Mouse (Mus musculus): ENCODE measurements around the gene Polr3h. TPM values are rescaled to one million over a fixed set of nuclear protein-coding genes. Genes with fewer than 3 reads are reported as not detected.
"Not testable (repeated sequence)": the region's sequence is repeated elsewhere in the genome, so short reads cannot be mapped to it uniquely, and the experiment has no call there.

Gene Polr3h
- 77.5 and 82.6 TPM in 2 replicates for polyA plus RNA-seq (2015; fragmentation: Nextera tagmentation; extraction: Ambion mirVana)

DNA sequence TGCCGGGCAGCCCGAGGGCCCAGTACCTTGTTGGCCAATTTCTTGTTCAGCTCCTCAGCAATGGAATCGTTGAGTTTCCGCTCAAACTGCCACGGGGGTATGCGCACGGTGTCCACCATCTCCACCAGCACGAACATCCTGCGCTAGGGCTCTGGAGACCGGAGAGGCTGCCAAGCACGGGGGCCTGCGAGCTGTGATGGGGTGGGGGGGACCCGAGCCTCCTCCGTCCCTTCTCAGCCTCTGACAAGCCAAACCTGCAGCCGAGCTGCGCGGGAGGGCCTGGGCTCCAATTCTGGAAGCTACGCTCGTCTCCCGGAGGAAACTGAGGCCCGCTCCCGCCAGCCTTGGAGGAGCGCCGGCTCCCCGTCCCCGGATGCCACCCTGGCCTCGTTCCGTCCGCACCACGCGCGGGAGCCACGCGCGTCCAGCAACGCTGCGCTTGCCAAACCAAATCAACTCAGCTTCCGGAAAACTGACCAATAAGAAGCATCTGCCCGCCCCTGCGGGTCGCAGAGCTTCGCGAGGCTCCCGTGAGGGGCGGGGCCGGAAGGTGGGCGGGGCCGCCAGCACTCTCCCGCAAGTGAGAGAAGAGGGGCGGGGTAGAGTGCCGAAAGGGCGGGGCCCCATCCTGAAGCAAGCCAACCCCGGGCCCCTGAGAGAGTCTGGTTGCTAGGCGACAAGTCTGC is at the start of gene Polr3h:
Gene Polr3h, minus strand, starts transcription at position 481 of the 686 bp plus-strand sequence.
- H3K4me1 ChIP-seq (replicated peaks): peaks cover 53% of the 10 kb centered on the region
- WGBS (ENCODE audit: insufficient replicate concordance): 1% methylated on average over 54 of the region's 54 CpGs
- peaks cover 26% of the 10 kb centered on the region for H3K36me3 ChIP-seq
- peak within 1 kb of the TSS; percentile 86 for H3K9ac ChIP-seq
- H3K9me3 ChIP-seq (replicated peaks): no peaks in the 10 kb centered on the region
- 0 out of 2 replicates have a peak, but pooled peaks cover 2% of the 10 kb centered on the region for H3K27me3 ChIP-seq
- peak; percentile 96 for DNase-seq
- H3K4me3 ChIP-seq (replicated peaks): peak within 1 kb of the TSS; percentile 81
- H3K4me2 ChIP-seq: peak within 1 kb of the TSS; percentile 100
- ATAC-seq (ENCODE audit: low read depth): peak; percentile 90
- H3K27ac ChIP-seq: peak within 1 kb of the TSS; percentile 79

DNA sequence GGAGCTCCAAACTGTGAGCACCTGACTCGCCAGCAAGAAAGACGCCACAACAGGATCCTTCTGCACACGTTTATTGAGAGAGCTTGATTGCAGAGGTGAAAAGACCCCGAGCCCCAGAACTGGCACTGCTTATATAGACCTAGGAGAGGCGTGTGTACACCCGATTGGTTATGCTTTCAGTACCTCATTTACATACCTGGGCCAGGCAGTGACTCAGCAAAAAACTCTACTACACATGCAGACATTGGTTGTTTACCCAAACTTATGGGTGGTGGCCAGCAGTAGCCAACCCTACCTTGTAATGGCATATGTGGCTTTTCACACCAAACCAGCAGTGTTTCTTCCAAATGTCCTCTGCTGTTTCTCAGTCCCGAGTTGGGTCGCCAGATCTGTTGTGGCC is 49.1 kb upstream of the Polr3h start:
- H3K4me1 ChIP-seq (replicated peaks); H3K27me3 ChIP-seq; DNase-seq; H3K27ac ChIP-seq; H3K4me2 ChIP-seq; H3K36me3 ChIP-seq; ATAC-seq (ENCODE audit: low read depth); H3K9ac ChIP-seq; H3K9me3 ChIP-seq (replicated peaks); H3K4me3 ChIP-seq (replicated peaks): not testable (repeated sequence)
- 84% methylated on average over 8 of the region's 8 CpGs for WGBS (ENCODE audit: insufficient replicate concordance)

DNA sequence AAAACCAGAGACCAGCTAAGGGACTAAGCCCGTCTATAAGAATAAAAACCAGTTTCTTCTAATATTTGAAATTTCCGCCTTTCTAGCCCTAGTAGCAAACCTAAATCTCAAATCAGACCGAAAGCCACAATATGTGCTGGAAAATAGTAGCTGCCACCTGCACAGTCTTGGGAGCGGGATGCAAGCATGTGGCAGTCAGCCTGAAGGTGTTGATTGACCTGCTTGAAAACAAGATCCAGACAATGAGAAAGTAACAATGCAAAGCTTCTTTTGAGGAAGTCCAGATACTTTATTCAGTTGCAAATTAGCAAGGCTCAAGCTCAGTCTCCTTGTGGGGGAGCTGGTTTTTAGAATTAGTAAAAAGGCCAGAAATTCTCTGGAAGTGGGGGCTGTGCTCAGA is 44.5 kb upstream of the Polr3h start:
- H3K4me1 ChIP-seq (replicated peaks): peaks cover 19% of the 10 kb centered on the region
- not testable (repeated sequence) for H3K4me3 ChIP-seq (replicated peaks); ATAC-seq (ENCODE audit: low read depth); H3K9me3 ChIP-seq (replicated peaks); H3K27ac ChIP-seq; H3K27me3 ChIP-seq; H3K4me2 ChIP-seq; H3K36me3 ChIP-seq; H3K9ac ChIP-seq; DNase-seq
- WGBS (ENCODE audit: insufficient replicate concordance): 82% methylated on average over 4 of the region's 4 CpGs

DNA sequence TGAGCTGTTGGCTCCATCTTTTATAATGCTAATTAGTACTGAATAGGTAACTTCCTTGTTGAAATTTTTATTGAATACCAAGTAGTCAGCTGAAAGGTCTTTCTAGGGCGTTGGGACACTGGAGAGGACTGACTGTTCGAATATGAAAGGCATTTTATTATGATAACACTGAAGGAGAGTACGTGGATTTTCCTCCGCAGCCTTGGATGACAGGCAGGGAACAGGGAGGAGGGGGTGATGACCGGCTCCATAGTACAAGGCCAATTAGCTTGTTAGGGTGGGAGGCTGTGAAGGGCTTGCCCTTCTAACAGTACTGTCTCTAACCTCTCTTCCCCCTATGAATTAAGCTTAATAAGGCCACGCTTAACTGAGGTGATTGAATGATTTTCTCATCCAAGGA is 43.6 kb upstream of the Polr3h start:
- WGBS (ENCODE audit: insufficient replicate concordance): 80% methylated on average over 6 of the region's 6 CpGs
- not testable (repeated sequence) for H3K27me3 ChIP-seq; H3K27ac ChIP-seq; H3K4me3 ChIP-seq (replicated peaks); ATAC-seq (ENCODE audit: low read depth); H3K36me3 ChIP-seq; DNase-seq; H3K4me2 ChIP-seq; H3K9me3 ChIP-seq (replicated peaks); H3K9ac ChIP-seq
- H3K4me1 ChIP-seq (replicated peaks): peaks cover 19% of the 10 kb centered on the region

DNA sequence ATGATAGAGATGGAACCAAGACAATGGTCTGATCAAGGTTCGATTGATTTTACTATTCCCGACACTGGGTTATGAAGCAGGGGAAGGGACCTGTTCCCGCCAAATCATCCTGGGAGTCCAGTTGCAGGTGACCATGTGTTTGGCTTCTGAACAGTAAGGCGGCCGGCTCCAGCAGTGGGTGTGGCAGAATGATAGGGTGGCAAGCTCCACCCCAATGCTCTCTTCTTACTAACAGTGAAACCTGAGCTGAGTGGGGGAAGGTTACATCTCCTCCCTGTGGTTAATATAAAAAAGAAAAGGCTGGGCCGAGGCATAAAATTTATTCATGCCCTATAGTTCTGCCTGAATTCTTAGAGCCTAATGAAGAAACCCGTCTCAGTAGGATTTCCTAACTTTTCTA is 43.1 kb upstream of the Polr3h start:
- ATAC-seq (ENCODE audit: low read depth): peak; percentile 87

DNA sequence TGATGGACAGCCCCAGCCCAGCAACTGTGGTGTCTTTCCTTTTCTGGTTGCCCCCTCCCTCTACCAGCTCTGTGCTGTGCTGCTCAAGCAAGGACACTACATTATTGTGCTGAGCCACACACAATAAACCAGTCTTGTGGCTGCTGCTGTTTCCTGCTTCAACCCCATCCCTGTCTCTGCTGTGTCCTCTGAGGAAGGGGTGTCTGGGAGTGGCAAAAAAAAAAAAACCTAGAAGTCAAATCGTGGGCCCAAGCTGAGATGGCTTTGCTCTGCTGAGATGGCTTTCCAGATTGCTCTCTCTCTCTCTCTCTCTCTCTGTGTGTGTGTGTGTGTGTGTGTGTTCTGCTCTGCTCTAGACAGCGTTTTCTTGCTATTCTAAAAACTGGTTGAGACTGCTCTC is 42.4 kb upstream of the Polr3h start:
- H3K9me3 ChIP-seq (replicated peaks): no peaks in the 10 kb centered on the region
- no peak overlapping the region for H3K4me2 ChIP-seq
- WGBS (ENCODE audit: insufficient replicate concordance): 42% methylated on average over 2 of the region's 2 CpGs
- DNase-seq (no peak), ATAC-seq (ENCODE audit: low read depth) (no peak)
- peaks cover 19% of the 10 kb centered on the region for H3K4me1 ChIP-seq (replicated peaks)
- H3K9ac ChIP-seq: no peak overlapping the region; the same call in 1 of the 2 replicates
- H3K27me3 ChIP-seq: peaks cover 7% of the 10 kb centered on the region; the same call in 1 of the 2 replicates
- no peaks in the 10 kb centered on the region for H3K36me3 ChIP-seq
- H3K4me3 ChIP-seq (replicated peaks): no peak overlapping the region
- H3K27ac ChIP-seq: no peak overlapping the region; the same call in 1 of the 2 replicates

More for the DNA sequence above, 43.1 kb upstream of the Polr3h start:
- 38% methylated on average over 7 of the region's 7 CpGs for WGBS (ENCODE audit: insufficient replicate concordance)
- H3K9ac ChIP-seq: no peak overlapping the region
- peaks cover 7% of the 10 kb centered on the region; the same call in 1 of the 2 replicates for H3K27me3 ChIP-seq
- no peak overlapping the region for H3K4me2 ChIP-seq
- peak; percentile 41 for DNase-seq
- no peaks in the 10 kb centered on the region for H3K9me3 ChIP-seq (replicated peaks)
- peaks cover 19% of the 10 kb centered on the region for H3K4me1 ChIP-seq (replicated peaks)
- H3K27ac ChIP-seq: peak overlapping the region; percentile 41
- H3K4me3 ChIP-seq (replicated peaks): no peak overlapping the region
- no peaks in the 10 kb centered on the region for H3K36me3 ChIP-seq

DNA sequence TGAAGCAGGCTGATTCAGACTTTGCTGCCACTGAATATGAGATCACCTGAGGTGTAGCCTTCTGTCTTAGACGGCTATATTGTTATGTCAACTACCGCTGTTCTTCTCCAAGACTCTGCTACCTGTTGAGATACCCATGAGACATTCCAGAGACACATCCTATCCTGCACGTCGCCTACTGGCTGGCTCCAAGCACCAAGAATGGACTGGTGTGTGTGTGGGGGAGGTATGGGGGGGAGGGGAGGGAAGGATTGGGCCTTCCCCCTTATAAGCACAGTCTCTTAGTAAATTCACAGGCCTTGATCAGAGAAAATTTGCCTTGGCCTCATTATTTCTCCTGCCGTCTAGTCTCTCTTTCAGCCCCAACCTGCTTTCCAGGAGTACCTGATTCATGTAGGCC is 41.8 kb upstream of the Polr3h start:
- H3K4me3 ChIP-seq (replicated peaks): no peak overlapping the region
- DNase-seq (no peak), ATAC-seq (ENCODE audit: low read depth) (no peak)
- peaks cover 7% of the 10 kb centered on the region; the same call in 1 of the 2 replicates for H3K27me3 ChIP-seq
- 83% methylated on average over 5 of the region's 5 CpGs for WGBS (ENCODE audit: insufficient replicate concordance)
- no peak overlapping the region for H3K9ac ChIP-seq
- no peaks in the 10 kb centered on the region for H3K9me3 ChIP-seq (replicated peaks)
- no peak overlapping the region for H3K27ac ChIP-seq
- no peaks in the 10 kb centered on the region for H3K36me3 ChIP-seq
- no peak overlapping the region for H3K4me2 ChIP-seq
- H3K4me1 ChIP-seq (replicated peaks): peaks cover 19% of the 10 kb centered on the region

DNA sequence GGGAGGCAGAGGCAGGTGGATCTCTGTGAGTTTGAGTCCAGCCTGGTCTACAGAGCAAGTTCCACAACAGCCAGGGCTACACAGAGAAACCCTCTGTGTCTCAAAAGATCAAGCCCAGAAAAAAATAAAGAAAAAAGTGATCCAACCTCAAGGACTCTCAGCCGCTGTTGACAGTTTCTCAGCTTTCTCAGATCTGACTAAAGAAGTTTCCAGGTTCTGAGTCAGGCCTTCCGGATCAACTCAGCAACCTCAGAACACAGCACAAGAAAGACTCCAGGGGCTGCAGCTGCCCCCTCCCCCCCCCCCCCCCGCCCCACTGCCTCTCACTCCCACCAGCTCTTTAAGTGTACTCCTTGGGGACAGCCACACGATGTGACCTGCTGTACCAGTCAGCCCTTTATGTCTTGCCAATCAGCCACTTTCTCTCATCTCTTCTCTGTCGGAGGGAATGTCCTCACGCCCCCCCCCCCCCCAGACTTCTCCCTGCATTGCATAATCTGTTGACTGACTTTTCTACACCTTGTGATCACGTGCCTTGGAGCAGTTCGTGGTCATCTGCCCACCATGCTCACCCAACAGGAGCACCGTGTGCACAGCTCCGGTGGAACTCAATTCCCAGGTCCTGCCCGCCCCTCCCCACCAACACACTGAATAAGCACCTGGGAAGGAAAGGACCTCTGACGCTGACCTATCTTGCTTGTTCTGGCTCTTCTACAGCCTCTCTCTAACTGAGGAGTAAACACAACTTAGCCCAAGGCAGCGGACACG is 40.2 kb upstream of the Polr3h start:
- H3K27ac ChIP-seq: no peak overlapping the region
- H3K27me3 ChIP-seq: peaks cover 7% of the 10 kb centered on the region; the same call in 1 of the 2 replicates
- peaks cover 23% of the 10 kb centered on the region for H3K4me1 ChIP-seq (replicated peaks)
- H3K36me3 ChIP-seq: no peaks in the 10 kb centered on the region
- no peaks in the 10 kb centered on the region for H3K9me3 ChIP-seq (replicated peaks)
- 72% methylated on average over 10 of the region's 14 CpGs for WGBS (ENCODE audit: insufficient replicate concordance)
- H3K4me3 ChIP-seq (replicated peaks): no peak overlapping the region
- H3K9ac ChIP-seq: no peak overlapping the region
- H3K4me2 ChIP-seq: no peak overlapping the region
- DNase-seq: no peak
- no peak for ATAC-seq (ENCODE audit: low read depth)

DNA sequence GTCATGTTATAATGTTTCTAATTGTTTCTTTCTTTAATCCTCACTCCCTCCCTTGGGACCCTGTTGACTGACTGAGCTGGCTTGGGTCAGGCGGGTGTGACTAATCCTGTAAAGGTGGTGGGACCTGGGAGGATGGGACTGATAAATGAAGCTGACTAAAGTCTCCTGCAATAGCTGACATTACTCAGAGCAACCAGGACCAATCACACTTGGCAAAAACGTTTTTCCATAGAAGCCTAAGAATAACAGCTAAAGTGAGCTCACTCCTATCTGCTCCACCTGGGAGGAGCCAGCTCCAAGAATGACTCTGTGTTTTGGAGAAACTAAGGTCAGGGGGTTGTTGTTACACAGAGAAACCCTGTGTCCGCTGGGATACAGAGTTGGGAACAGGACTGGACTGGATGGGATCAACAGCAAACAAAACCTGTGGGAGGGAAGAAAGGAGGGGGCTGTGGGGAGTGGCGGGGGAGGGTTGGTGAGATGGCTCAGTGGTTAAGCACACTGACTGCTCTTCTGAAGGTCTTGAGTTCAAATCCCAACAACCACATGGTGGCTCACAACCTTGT is 39.0 kb upstream of the Polr3h start:
- no peaks in the 10 kb centered on the region for H3K9me3 ChIP-seq (replicated peaks)
- H3K4me3 ChIP-seq (replicated peaks): no peak overlapping the region
- WGBS (ENCODE audit: insufficient replicate concordance): 53% methylated on average over 4 of the region's 4 CpGs
- H3K36me3 ChIP-seq: no peaks in the 10 kb centered on the region
- ATAC-seq (ENCODE audit: low read depth) (no peak), DNase-seq (no peak)
- H3K27me3 ChIP-seq: peaks cover 7% of the 10 kb centered on the region; the same call in 1 of the 2 replicates
- H3K4me1 ChIP-seq (replicated peaks): peaks cover 29% of the 10 kb centered on the region
- H3K27ac ChIP-seq: no peak overlapping the region
- no peak overlapping the region for H3K9ac ChIP-seq
- no peak overlapping the region for H3K4me2 ChIP-seq

DNA sequence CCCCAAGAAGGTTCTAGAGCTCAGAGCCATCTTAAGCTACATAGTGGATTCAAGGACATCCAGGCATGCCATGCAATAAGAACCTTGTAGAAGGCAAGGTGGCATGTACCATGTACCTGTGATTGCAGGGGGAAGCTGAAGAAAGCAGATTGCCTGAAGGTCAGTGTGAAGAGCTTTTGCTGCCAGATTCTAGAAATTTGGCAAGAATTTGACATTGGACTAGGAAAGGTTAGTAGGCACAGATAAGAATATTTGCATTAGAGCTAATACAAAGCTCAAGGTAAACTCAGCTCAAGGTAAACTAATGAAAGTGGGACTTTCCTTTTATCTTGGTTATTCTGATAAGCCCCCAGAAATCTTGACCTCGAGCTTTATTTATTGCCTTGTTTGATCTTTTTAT is 38.2 kb upstream of the Polr3h start:
- DNase-seq: no peak
- Histone ChIP-seq H3K36me3 (no peaks in the 10 kb centered on the region), H3K4me2 (no peak overlapping the region), H3K27me3 (peaks cover 7% of the 10 kb centered on the region; the same call in 1 of the 2 replicates), H3K9ac (no peak overlapping the region), H3K4me1 (replicated peaks) (peaks cover 30% of the 10 kb centered on the region), H3K9me3 (replicated peaks) (no peaks in the 10 kb centered on the region), H3K27ac (no peak overlapping the region), H3K4me3 (replicated peaks) (no peak overlapping the region)
- no peak for ATAC-seq (ENCODE audit: low read depth)
- 28% methylated on average over 1 of the region's 1 CpGs for WGBS (ENCODE audit: insufficient replicate concordance)

DNA sequence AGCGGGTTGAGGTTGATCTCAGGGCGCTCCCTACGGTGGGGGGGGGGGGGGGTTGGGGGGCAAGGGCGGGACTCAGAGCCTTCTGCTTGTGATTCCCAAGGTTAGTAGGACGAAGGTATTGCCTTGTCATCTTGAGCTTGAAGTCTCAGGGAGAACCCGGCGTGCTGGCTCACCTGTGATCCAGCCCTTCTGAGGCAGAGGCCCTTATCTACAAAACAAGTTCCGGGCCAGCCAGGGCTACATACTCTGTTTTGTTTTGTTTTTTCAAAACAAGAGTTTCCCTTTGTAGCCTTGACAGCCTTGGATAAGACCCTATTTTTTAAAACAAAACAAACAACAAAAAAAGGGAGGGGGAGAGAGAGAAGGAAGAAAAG is 35.0 kb upstream of the Polr3h start:
- Histone ChIP-seq H3K9ac (peak overlapping the region; percentile 62), H3K36me3 (peaks cover 6% of the 10 kb centered on the region), H3K27ac (peak overlapping the region; percentile 75), H3K27me3 (no peaks in the 10 kb centered on the region), H3K9me3 (replicated peaks) (no peaks in the 10 kb centered on the region), H3K4me3 (replicated peaks) (peak overlapping the region; percentile 81), H3K4me2 (peak overlapping the region; percentile 100), H3K4me1 (replicated peaks) (peaks cover 34% of the 10 kb centered on the region)
- DNase-seq (no peak), ATAC-seq (ENCODE audit: low read depth) (peak; percentile 72)
- under 1% methylated on average over 7 of the region's 8 CpGs for WGBS (ENCODE audit: insufficient replicate concordance)

Measured in liver, embryonic 13.5 days (tissue).